Mouse (Mus musculus): ENCODE results near the gene Orc2.
A peak's percentile ranks its signal among the peaks of the same experiment; 100 is the strongest.

Gene Orc2

DNA sequence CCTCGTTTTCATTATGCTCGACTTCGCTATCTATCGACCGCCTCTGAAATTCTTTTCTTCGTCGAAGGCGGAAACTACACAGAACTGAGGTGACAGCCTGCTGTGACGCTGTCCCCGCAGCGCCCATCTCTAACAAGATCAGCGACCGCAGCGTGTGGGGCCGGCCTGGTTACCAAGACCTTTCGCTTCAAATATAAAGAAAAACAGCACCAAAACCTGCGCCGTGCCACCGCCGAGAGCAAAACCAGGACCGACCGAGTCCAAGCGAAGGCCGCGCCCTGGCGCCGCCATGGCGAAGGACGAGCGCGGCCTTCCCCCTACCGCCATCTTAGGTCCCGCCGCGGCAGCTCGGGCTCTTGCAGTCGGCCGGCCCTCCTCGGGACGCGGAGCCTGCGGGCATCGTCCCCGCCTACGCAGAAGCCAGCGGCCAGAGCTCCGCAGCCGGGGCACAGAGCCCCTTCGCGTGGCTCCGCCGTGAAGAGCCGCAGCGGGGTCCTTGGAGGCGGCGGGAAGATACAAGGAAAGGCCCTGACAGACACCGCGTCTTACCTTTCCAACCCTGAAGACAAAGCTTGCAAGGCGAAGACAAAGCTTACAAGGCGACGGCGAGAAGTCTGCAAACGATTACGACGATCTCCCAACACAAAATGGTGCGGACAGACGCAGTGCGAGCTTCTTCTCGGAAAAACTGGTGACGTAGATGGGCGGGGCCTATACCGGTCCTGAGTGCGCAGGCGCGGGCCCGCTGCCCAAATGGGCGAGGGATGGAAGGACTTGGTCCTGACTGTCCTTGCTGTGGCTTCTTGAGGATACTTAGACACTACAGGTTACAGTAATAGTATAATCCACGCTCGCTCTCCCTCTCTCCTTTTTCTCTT is 81.3 kb downstream of the Orc2 start, which contains the start of gene Clk1:
Gene Clk1 (minus strand): TSS at position 696 of the 878 bp plus-strand sequence.
- peak; percentile 97 to 98 for DNase-seq

DNA sequence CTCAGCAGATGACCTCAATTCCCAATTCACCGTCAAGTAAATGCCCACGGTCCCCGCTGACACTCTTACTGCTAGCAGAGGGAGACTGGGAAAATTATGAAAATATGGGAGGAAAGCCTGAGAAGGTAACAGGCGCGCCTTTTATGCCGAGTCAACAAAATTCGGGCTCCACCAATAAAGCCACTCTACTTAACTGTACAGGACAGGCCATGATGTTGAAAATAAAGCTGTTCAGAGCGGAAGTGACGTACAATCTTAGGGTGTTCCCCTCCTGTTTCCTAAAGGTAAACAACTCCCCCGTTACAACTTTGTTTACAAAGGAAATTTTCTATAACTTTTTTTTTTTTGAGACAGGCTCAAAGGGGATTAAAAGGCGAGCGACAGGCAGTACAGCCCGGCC is 82.0 kb downstream of the Orc2 start:
- peak; percentile 45 to 81 for DNase-seq

DNA sequence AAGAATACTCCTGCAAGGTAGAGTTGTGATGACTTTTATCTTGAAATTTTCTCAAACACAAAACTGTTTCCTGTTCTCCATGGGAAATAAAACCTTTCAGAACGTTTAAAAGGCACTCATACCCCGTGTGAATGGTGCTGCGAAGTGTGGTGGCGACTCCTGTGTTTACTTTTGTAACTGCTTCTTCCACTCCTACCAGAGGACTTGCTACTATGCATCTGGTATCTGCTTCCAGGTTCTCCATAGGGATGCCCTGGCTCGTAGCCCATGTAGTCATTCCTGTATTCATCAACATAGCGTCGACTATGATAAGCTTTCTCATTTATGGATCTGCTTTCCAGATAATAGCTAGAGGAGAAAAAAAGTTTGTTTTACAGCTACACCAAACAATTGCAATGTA is 83.9 kb downstream of the Orc2 start:
- DNase-seq, result no peak

DNA sequence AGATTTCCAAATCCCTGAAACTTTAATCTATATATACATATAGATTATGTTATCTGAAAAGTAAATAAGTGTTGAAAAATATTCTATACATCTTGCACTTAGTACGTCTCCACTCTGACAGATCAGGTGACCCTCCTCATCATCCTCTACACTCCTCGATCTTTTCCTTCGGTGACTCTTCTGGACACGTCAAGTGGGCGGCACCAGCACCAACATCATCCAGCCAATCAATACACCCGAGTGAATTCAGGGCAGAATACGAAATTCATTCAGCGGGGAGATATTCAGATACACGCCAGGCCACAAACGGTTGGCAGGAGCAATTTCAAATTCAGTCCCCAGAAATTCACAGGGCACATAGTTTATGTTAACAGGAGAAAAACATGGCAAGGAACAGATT is 84.9 kb downstream of the Orc2 start:
- DNase-seq, result no peak

DNA sequence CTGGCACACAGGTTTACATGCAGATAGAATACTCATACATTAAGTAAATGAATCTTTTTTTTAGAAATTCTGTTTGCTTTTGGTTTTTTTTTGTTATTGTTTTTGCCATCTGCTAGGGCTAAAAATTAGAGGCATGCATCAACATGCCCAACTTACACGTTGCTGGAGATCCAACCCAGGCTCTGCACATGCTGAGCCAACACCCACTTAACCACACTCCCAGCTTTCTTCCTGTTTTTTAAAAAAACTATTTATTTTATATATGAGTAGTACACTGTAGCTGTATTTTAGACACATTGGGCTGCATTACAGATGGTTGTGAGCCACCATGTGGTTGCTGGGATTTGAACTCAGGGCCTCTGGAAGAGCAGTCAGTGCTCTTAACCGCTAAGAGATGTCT is 88.9 kb downstream of the Orc2 start:
- DNase-seq, result no peak

GRCm38 (mm10) chr1:58415442-58415841 is 89.5 kb downstream of the Orc2 start:
- DNase-seq, result no peak
